Mouse (Mus musculus) embryo, embryonic 10.5 days (tissue): Measurements from ENCODE around the gene Amd2.

ENCODE experiments used
- DNase-seq: peaks from one replicate; pipeline ENCODE4 v3.0.0-alpha.2; 2015; ENCODE audit warnings: low spot score

The Amd2 gene

DNA sequence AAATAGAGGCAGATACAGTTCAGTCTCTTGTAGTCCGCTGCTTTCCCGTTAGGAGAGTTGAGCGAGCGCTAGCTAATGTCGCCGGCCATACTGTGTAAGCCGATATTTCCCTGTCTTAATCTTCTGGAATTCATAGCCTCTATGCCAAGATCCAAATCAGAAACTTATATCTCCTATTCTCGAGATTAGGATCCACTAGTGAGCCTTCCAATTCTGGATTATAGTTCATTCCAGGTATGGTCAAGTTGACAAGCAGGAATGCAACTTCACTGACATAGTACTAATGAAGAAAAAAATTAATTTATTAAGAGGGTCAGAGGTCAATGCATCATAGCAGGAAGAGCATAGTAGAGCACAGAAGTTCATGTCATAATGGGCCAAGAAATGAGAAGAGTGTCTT lies at the start of gene Amd2:
TSS of gene Amd2 (minus strand) at position 101 of the 400 bp plus-strand sequence.
- DNase-seq = no peak

DNA sequence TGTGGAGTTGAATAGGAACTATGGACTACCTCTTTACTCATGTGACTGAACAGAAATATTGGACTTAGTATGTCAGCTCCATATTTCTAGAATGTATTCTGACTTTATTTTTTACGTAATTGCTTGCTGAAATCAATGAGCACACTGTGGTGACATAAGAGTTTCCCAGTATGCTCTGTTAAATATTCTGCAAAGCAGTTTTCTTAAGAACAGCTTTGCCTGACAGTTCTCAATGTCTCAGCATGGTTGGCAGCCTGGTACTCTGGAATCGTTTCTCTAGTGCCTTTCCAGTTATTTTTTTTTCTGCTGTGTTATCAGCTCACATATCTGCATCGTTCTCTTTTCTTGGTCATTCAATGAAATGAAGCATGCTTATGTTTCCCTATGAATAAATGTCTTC lies 49.6 kb upstream of the Amd2 start:
- DNase-seq = no peak

DNA sequence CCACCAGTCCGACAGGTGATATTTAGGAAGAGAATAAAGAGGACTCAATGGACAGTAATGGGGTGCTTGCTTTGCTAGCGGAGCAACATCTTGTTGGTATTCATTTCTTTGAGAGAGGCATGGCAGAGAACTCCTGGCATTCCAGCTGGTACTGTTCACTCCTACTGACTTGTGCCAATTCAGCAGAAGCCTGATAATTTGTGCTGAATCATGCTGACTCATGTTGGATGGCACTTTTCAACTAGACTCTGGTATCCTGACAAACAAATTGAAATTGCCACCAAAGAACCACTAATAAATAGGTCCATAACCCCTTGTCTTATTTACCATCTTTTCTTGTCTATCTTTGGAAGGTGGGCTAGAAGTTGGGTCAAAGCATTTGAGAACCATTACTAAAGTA lies 25.9 kb upstream of the Amd2 start:
- DNase-seq = no peak

DNA sequence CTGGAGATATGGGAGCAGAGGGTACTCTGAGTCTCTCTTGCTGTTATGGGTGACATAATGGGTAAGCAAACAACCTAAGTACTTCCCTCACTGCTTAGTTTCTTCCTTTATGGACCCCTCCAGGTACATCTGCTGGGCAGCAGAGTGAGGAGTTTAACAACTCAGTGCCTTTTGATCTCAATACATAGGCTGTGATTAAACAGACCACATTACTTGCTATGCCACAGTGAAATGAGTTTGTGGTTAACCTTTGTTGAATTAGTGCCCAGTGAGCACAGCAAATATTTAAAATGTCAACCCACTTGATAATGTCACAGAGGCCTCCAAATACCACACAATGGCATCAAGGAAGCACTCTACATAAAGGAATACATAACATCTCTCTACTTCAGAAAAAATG lies 2.6 kb upstream of the Amd2 start:
- DNase-seq = no peak
